Mouse (Mus musculus): ENCODE results near the gene Fga.

GRCm38 (mm10) chr3:82999995-83000394 is 25.9 kb upstream of the Fga start:
- TF ChIP-seq CTCF (IDR thresholded peaks at IDR 0.05; ENCODE audit: low read depth) (no peak), EP300 (IDR thresholded peaks at IDR 0.05; ENCODE audit: low read depth) (no peak)

All from liver, embryonic 14.5 days (tissue).